Mouse (Mus musculus): Measurements from ENCODE around the gene Sec14l2.

The Sec14l2 gene

GRCm38 (mm10) chr11:4122742-4123579, at the start of gene Sec14l2:
Gene Sec14l2 (minus strand): TSS chr11:4123415.
- DNase-seq (ENCODE audit: extremely low spot score), result no peak

GRCm38 (mm10) chr11:4166467-4167090, 43.4 kb upstream of the Sec14l2 start:
- no peak for DNase-seq (ENCODE audit: extremely low spot score)

GRCm38 (mm10) chr11:4164701-4165100, 41.5 kb upstream of the Sec14l2 start:
- no peak for DNase-seq (ENCODE audit: extremely low spot score)

DNA sequence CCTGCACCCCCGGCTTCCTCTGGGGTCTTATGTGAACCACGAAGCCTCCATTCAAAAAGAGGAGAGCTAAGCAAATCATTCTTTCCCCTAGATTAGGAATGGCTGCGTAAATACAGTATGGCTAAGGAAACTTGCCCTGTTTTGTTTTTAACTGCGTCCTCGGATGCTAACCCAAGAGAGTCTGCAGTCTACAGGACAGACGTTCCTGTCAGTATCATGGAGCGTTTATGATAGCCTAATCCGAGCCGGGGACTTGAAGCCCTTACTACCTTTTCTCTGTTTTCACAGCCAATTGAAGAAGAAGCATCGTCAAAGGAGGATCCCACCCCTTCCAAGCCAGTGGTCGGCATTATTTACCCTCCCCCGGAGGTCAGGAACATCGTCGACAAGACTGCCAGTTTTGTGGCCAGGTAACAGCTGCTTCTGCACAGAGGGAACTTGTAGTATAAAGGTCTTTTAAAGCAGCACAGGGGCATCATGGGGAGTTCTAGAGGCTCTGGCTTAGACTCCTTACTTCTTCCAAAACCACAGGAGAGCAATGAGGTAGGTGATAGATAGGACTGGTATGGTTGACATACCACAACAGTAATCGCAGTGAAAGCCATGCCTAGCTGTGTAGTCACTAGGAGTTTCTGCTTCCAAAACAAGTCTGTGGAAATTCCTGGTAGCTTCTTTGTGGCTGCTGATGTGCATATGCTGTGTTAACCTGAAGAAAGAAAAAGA, 37.7 kb upstream of the Sec14l2 start:
- no peak for DNase-seq (ENCODE audit: extremely low spot score)

- DNase-seq (ENCODE audit: extremely low spot score), result peak; percentile 93
Observed at GRCm38 (mm10) chr11:4159808-4160708, 36.8 kb upstream of the Sec14l2 start, which contains the start of the genes Ccdc157 and Sf3a1. Gene Ccdc157 (minus strand): TSS chr11:4160293. Gene Sf3a1 (plus strand): TSS chr11:4160350.

DNA sequence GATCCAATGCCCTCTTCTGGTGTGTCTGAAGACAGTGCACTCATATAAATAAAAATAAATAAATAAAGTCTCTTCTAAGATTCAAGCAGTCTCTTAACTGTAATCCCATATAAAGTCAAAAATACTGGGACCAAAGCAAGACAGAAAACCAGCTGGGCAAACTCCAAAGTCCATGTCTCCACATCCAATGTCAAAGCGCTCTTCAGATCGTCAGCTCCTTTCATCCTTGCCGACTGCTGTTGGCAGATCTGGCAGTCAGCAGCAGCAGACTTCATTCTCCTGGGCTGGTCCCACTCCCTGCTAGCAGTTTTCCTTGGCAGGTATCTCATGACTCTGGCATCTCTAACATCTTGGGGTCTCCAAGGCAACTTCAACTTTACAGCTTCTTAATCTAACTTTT, 35.5 kb upstream of the Sec14l2 start:
- DNase-seq (ENCODE audit: extremely low spot score), result no peak

DNA sequence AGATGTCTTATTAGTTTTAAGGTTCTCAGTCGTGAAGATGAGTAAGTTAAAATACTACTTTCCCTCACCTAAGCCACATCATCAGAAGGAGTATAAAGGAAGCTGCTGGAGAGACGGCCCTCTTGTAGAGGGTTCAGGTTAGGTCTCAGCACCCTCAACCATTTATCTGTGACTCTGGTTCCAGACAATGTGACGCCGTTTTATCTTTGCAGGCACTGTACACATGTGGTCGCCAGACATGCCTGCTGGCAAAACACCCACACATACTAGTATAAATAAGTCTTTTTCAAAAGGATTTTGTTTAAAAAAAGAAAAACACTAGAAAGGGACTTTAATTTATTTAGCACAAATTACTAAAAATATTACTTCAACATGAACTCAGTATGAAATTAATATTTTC, 32.4 kb upstream of the Sec14l2 start:
- no peak for DNase-seq (ENCODE audit: extremely low spot score)

DNA sequence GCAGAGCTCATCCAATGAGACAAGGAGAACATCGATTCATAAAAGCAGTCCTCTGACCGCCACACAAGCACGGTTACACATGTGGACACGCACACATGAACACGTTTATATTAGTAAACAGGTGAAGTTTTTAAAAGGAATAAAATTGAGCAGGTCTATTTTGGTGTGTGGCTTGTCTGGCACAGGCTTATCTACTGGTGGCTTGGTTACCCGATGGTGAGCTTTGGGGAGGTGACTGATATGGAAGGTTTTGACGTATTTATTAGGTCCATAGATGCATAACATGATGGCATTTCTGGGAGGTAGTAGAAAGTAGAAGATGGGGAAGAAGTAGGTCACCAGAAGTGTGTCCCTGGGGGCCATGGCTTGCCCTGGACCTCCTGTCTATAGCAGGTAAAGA, 30.5 kb upstream of the Sec14l2 start:
- DNase-seq (ENCODE audit: extremely low spot score), result no peak

- DNase-seq (ENCODE audit: extremely low spot score), result no peak
Observed at GRCm38 (mm10) chr11:4149886-4150285, 26.7 kb upstream of the Sec14l2 start.

DNA sequence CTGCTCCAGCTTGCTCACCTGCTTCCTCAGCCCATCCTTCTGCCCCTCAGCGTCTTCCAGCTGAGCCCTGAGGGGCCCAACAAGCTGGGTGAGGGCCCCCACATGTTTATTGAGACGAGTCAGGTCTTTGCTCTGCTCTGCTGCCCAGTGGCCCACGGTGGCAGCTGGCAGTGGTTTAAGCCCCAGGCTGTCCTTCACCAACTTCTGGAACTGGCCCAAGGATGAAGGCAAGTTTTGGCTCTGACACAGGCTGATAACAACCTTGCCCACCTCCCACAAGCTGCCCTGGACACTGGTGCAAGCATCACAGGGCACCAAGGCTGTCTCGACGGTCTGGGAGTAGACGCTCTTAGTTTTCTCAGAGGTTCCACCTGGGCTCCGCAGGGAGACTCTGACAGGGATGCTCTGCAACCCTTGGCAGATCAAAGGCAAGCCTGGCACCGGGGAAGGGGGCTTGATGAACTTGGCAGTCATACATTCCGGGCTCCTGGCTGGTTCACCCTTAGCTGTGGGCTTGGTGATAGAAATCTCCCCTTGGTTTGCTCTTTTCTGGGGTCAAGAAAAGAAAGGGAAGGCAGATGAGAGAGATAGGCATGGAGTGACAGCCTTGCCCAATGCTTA, 25.4 kb upstream of the Sec14l2 start:
- DNase-seq (ENCODE audit: extremely low spot score), result no peak

- no peak for DNase-seq (ENCODE audit: extremely low spot score)
Observed at GRCm38 (mm10) chr11:4148120-4148519, 24.9 kb upstream of the Sec14l2 start.

- DNase-seq (ENCODE audit: extremely low spot score), result no peak
Observed at GRCm38 (mm10) chr11:4147098-4147497, 23.9 kb upstream of the Sec14l2 start.

DNA sequence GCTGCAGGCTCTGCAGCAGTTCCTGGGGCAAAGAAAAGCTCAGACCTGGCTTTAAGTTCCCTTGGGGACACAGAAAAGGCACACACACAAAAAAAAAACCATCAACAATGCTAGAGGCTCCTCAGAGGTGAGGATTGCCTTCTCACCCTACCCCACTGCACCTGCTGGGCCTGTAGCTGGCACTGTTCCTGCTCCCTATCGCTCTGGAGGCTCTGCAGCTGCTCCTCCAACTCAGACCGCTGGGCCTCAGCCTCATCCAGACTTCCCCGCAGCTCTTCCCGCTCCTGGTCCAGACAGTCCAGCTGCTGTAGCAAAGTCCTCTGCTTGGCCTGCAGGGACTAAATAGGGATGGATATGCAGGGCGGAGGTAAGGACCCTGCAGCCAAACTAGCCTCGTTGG, 23.2 kb upstream of the Sec14l2 start:
- DNase-seq (ENCODE audit: extremely low spot score), result no peak

DNA sequence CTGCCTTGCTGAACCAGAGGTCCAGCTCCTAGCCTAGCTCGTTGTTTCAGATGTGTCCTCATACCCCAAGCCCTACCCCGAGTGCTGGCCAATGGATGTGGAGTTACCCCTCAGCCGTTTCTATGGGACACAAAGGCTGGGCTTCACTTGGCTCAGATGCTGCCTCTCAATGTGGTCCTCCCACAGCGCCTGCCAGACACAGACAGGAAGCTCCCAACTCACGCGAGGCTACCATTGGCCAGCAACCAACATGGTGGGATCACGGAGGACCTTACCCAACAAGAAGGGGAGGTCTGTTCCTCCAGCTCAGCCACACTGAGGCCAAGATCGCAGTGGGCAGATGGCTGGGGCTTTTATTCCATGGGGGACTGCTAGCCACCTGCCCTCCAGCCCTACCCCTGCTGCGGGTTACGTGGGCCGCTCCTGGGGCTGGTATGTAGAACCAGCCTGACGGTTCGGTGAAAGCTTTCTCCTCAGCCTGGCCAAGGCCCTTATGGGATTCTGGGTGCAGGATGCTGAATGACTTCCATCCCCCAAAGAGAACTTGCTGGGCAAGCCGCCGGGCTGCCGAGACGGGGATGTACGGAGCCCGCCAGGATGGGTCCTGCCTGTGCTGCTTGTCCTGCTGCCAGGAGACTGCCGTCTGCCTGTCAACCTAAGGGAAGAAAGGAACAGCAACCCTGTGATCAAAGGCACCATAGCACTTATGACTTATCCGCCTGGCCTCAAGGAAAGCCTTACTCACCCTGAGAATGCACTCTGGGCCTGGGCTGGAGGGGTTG, 20.3 kb upstream of the Sec14l2 start:
- no peak for DNase-seq (ENCODE audit: extremely low spot score)

GRCm38 (mm10) chr11:4142352-4142751, 19.1 kb upstream of the Sec14l2 start:
- DNase-seq (ENCODE audit: extremely low spot score), result no peak

- DNase-seq (ENCODE audit: extremely low spot score), result no peak
Observed at GRCm38 (mm10) chr11:4141505-4141904, 18.3 kb upstream of the Sec14l2 start.

DNA sequence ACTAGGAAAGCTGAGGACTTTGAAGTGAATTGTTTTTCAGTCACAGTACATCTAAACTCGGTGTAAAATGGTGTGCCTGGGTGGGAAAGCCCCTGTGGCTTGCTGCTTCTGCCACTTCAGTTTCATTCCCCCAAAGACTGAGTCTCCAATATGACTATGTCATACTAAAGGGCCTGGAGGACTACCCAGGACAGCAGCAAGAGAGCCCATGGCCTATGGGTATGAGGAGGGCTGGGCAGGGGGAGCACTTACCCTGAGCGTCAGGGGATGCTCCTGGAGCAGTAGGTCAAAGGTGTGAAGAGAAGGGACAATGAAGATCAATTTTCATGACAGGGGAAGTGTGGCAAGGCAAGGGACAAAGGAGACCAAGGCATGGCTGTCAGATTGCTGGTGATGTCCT, 15.7 kb upstream of the Sec14l2 start:
- no peak for DNase-seq (ENCODE audit: extremely low spot score)

DNA sequence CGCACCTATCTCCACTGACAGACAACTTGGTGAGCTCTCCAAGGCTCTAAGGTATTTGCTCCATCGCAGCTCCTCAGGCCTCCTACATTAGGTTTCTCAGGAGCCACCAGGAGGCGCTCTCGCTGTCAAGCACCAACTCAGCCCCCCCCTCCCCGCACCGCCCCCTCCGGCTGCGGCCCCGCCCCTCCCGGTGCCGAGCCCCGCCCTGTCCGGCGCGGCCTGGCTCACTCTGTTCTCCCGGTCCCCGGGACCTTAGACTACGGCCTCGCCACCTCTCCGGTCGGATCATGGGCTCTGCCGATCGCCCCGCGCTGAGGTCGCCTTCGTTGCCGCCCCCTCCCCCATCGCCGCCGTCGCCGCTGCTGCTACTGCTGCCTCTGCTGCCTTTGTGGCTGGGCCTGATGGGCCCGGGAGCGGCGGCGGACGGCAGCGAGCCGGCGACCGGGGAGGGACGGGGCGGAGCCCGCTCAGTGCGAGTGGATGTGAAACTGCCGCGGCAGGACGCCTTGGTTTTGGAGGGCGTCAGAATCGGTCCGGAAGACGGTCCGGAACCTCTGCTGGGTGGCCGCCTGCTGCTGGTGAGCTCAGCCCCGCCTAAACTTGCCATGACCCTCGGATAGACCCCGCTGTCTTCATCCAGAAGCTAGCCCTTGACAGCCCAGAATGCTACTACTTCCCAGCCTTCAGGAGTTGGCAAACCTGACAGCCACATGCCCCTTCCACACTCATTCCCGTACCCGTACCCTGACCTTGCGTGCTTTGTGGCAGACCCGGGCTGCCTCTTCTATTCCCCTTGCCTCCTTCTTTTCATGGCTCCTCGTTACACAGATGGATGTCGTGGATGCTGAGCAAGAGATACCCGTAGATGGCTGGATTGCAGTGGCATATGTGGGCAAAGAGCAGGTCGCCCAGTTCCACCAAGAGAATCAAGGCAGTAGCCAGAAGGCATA, 12.0 kb upstream of the Sec14l2 start, which contains the start of gene Rnf215:
Rnf215 (plus strand) TSS at position 217 of the 950 bp plus-strand sequence.
- peak; percentile 94 for DNase-seq (ENCODE audit: extremely low spot score)

GRCm38 (mm10) chr11:4134400-4134799, 11.2 kb upstream of the Sec14l2 start:
- no peak for DNase-seq (ENCODE audit: extremely low spot score)
